Mouse (Mus musculus) neural tube, embryonic 12.5 days (tissue): ENCODE measurements around the gene Npff. TPM values are rescaled to one million over a fixed set of nuclear protein-coding genes. Genes with fewer than 3 reads are reported as not detected.

ENCODE experiments used
- ATAC-seq: fragments of 200-750 bp; cut with Nextera tagmentation; 2 replicates; pipeline ENCODE4 v1.8.0; 2017; ENCODE audit warnings: low read depth, mild to moderate bottlenecking, moderate TSS enrichment, moderate library complexity; ENCODE audit not compliant: low FRiP score
- H3K27ac ChIP-seq: fragments of 300-500 bp; sonication (generic); 2 replicates; pipeline ENCODE4 v1.5.1; 2016
- H3K27me3 ChIP-seq: fragments of 300-500 bp; sonication (generic); replicated peaks from 2 replicates; pipeline ENCODE4 v1.6.1; 2016; ENCODE audit warnings: mild to moderate bottlenecking
- H3K36me3 ChIP-seq: fragments of 300-500 bp; sonication (generic); 2 replicates; pipeline ENCODE4 v1.6.1; 2016; ENCODE audit warnings: mild to moderate bottlenecking
- H3K4me1 ChIP-seq: fragments of 300-500 bp; sonication (generic); 2 replicates; pipeline ENCODE4 v1.6.1; 2016
- H3K4me2 ChIP-seq: fragments of 300-500 bp; sonication (generic); replicated peaks from 2 replicates; pipeline ENCODE4 v1.6.1; 2016; ENCODE audit warnings: mild to moderate bottlenecking
- H3K4me3 ChIP-seq: fragments of 300-500 bp; sonication (generic); 2 replicates; pipeline ENCODE4 v1.5.1; 2016
- H3K9ac ChIP-seq: fragments of 300-500 bp; sonication (generic); 2 replicates; pipeline ENCODE4 v1.6.1; 2016; ENCODE audit warnings: mild to moderate bottlenecking
- H3K9me3 ChIP-seq: fragments of 300-500 bp; sonication (generic); 2 replicates; pipeline ENCODE4 v1.6.1; 2016; ENCODE audit warnings: mild to moderate bottlenecking
- WGBS: fragments of 180-500 bp; shearing (Covaris S2); methylation state at CpG from one replicate; pipeline ENCODE4 v1.1.7; 2016; 5-methylcytosine and 5-hydroxymethylcytosine counted together
- polyA plus RNA-seq: library from polyadenylated mRNA; unstranded; fragments of >200 nt; fragmentation: Nextera tagmentation; extraction: Ambion mirVana; gene quantifications from 2 replicates; pipeline ENCODE4 v1.2.1, GENCODE M21; 2016

Npff gene
- 4.8 and 5.4 TPM in 2 replicates for polyA plus RNA-seq

- Histone ChIP-seq H3K27ac (no peak within 1 kb of the TSS), H3K4me2 (no peak within 1 kb of the TSS), H3K36me3 (peaks cover 49% of the 10 kb centered on the region), H3K27me3 (no peaks in the 10 kb centered on the region), H3K9me3 (no peaks in the 10 kb centered on the region), H3K9ac (no peak within 1 kb of the TSS), H3K4me1 (peaks cover 13% of the 10 kb centered on the region; the same call in 1 of the 2 replicates), H3K4me3 (no peak within 1 kb of the TSS)
- WGBS: 7% methylated on average over 3 of the region's 3 CpGs
- no peak for ATAC-seq
Measured at GRCm38 (mm10) chr15:102524892-102525485, at the start of gene Npff. Npff (minus strand) TSS chr15:102524942.

DNA sequence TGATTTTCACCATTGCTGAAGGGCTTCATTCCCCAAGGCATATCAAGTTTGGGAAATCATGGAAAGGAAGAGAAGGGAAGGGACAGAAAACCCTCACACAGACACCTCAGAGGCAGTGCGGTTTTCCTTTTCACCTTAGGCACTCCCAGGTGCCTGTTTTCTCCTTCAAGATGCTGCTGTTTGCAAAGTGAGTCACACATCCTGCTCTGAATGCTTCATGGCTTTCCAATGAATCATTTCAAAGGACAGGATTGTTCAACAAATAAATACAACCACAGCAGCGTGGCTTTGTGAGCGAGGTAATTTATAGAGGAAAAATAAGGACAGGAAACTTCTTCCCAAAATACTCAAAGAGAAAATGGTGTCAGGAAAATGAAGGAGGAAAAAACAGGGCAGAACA is 47.3 kb upstream of the Npff start:
- WGBS: 81% methylated on average over 3 of the region's 3 CpGs
- peaks cover 3% of the 10 kb centered on the region; the same call in 1 of the 2 replicates for H3K36me3 ChIP-seq
- no peak for ATAC-seq

GRCm38 (mm10) chr15:102567849-102568248 is 43.1 kb upstream of the Npff start:
- Histone ChIP-seq H3K4me1 (no peaks in the 10 kb centered on the region), H3K27me3 (no peaks in the 10 kb centered on the region), H3K4me2 (no peak overlapping the region), H3K4me3 (no peak overlapping the region), H3K9me3 (no peaks in the 10 kb centered on the region), H3K27ac (no peak overlapping the region), H3K36me3 (peaks cover 3% of the 10 kb centered on the region; the same call in 1 of the 2 replicates), H3K9ac (no peak overlapping the region)
- WGBS: 85% methylated on average over 2 of the region's 2 CpGs
- no peak for ATAC-seq

More for the DNA sequence above, 47.3 kb upstream of the Npff start:
- H3K4me1 ChIP-seq: 0 out of 2 replicates have a peak, but pooled peaks cover 3% of the 10 kb centered on the region
- no peak overlapping the region for H3K27ac ChIP-seq
- no peaks in the 10 kb centered on the region for H3K27me3 ChIP-seq
- no peaks in the 10 kb centered on the region for H3K9me3 ChIP-seq
- H3K4me2 ChIP-seq: no peak overlapping the region
- H3K9ac ChIP-seq: no peak overlapping the region
- no peak overlapping the region for H3K4me3 ChIP-seq

GRCm38 (mm10) chr15:102563681-102564080 is 38.9 kb upstream of the Npff start:
- no peak for ATAC-seq
- Histone ChIP-seq H3K27me3 (no peaks in the 10 kb centered on the region), H3K27ac (no peak overlapping the region), H3K36me3 (0 out of 2 replicates have a peak, but pooled peaks cover 3% of the 10 kb centered on the region), H3K4me3 (no peak overlapping the region), H3K4me2 (no peak overlapping the region), H3K9ac (no peak overlapping the region), H3K4me1 (no peaks in the 10 kb centered on the region), H3K9me3 (no peaks in the 10 kb centered on the region)
- WGBS: 67% methylated on average over 5 of the region's 5 CpGs

GRCm38 (mm10) chr15:102563061-102563460 is 38.3 kb upstream of the Npff start:
- Histone ChIP-seq H3K27ac (no peak overlapping the region), H3K36me3 (0 out of 2 replicates have a peak, but pooled peaks cover 3% of the 10 kb centered on the region), H3K27me3 (no peaks in the 10 kb centered on the region), H3K4me3 (no peak overlapping the region), H3K9me3 (no peaks in the 10 kb centered on the region), H3K4me2 (no peak overlapping the region), H3K4me1 (no peaks in the 10 kb centered on the region), H3K9ac (no peak overlapping the region)
- ATAC-seq: no peak
- 82% methylated on average over 3 of the region's 3 CpGs for WGBS

DNA sequence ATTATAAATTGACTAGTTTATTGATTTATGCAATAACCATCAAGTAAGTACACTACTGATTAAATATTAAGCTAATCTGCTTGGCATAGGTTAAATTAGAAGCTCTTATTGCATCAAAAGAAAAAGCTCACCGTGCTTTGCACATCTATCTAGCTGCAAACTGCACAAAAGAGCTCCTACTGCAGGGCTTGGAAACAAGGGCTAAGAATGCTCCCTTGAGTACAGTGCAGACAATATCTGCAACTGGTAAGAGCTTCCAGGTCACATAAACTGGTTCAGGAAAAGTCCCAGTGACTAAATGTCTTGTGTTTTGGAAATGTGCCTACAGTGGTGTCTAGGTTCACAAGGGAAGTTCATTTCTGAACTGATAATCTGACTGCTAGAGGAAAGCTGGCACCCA is 37.7 kb upstream of the Npff start:
- Histone ChIP-seq H3K36me3 (0 out of 2 replicates have a peak, but pooled peaks cover 3% of the 10 kb centered on the region), H3K9ac (no peak overlapping the region), H3K4me3 (no peak overlapping the region), H3K4me1 (no peaks in the 10 kb centered on the region), H3K9me3 (no peaks in the 10 kb centered on the region), H3K27me3 (no peaks in the 10 kb centered on the region), H3K27ac (no peak overlapping the region), H3K4me2 (no peak overlapping the region)
- WGBS: 89% methylated on average over 1 of the region's 1 CpGs
- ATAC-seq: no peak

DNA sequence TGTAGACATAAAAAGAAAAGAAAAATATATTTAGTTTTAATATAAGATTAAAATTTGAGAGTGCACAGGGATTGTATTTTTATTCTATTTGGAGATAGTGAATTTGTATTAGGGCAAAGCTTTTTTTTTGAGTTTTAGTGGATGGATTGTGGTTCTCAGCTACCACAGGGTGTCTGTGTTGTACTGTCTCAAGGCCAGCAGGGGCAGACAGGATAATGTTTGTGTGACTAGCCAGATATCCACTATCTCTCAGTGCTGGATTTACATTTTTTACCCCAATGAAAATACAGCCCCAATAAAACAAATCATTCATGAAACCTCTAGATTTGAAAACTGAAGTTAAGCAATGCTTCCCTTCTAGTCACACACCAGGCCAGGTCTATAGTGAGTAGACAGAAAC is 32.8 kb upstream of the Npff start:
- Histone ChIP-seq H3K27me3 (no peaks in the 10 kb centered on the region), H3K4me2 (no peak overlapping the region), H3K9me3 (no peaks in the 10 kb centered on the region), H3K36me3 (peaks cover 26% of the 10 kb centered on the region), H3K9ac (no peak overlapping the region), H3K4me1 (no peaks in the 10 kb centered on the region), H3K27ac (no peak overlapping the region), H3K4me3 (no peak overlapping the region)
- no peak for ATAC-seq

GRCm38 (mm10) chr15:102555581-102555980 is 30.8 kb upstream of the Npff start:
- Histone ChIP-seq H3K4me1 (no peaks in the 10 kb centered on the region), H3K36me3 (peaks cover 36% of the 10 kb centered on the region), H3K9me3 (no peaks in the 10 kb centered on the region), H3K4me2 (no peak overlapping the region), H3K4me3 (no peak overlapping the region), H3K9ac (no peak overlapping the region), H3K27me3 (no peaks in the 10 kb centered on the region), H3K27ac (no peak overlapping the region)
- ATAC-seq: no peak
- WGBS: 93% methylated on average over 1 of the region's 1 CpGs

DNA sequence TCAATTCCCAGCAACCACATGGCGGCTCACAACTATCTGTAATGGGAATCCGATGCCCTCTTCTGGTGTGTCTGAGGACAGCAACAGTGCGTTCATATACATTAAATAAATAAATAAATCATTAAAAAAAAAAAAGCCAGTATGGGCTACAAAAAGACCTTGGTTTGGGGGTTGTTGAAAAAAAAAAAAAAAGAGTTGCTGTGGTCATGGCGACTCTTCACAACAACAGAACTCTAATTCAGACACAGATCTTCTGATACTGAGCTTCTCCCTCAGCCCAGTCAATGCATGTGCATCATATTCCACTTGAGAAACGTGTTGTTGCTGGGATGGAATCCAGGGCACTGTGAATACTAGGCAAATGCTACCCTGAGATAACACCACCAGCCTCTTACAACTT is 27.9 kb upstream of the Npff start:
- no peak overlapping the region for H3K27ac ChIP-seq
- 98% methylated on average over 5 of the region's 5 CpGs for WGBS
- H3K4me1 ChIP-seq: no peaks in the 10 kb centered on the region
- H3K27me3 ChIP-seq: no peaks in the 10 kb centered on the region
- no peak overlapping the region for H3K4me3 ChIP-seq
- peaks cover 38% of the 10 kb centered on the region for H3K36me3 ChIP-seq
- H3K4me2 ChIP-seq: no peak overlapping the region
- H3K9me3 ChIP-seq: no peaks in the 10 kb centered on the region
- ATAC-seq: no peak
- no peak overlapping the region for H3K9ac ChIP-seq

GRCm38 (mm10) chr15:102547478-102547877 is 22.7 kb upstream of the Npff start:
- H3K4me2 ChIP-seq: no peak overlapping the region
- H3K9me3 ChIP-seq: no peaks in the 10 kb centered on the region
- no peak overlapping the region for H3K27ac ChIP-seq
- 89% methylated on average over 3 of the region's 3 CpGs for WGBS
- H3K4me3 ChIP-seq: no peak overlapping the region
- ATAC-seq: no peak
- H3K36me3 ChIP-seq: peaks cover 32% of the 10 kb centered on the region
- no peak overlapping the region for H3K9ac ChIP-seq
- H3K4me1 ChIP-seq: no peaks in the 10 kb centered on the region
- no peaks in the 10 kb centered on the region for H3K27me3 ChIP-seq

- Histone ChIP-seq H3K27ac (no peak overlapping the region), H3K9me3 (no peaks in the 10 kb centered on the region), H3K4me3 (no peak overlapping the region), H3K4me1 (no peaks in the 10 kb centered on the region), H3K9ac (no peak overlapping the region), H3K27me3 (no peaks in the 10 kb centered on the region), H3K36me3 (peaks cover 31% of the 10 kb centered on the region), H3K4me2 (no peak overlapping the region)
- WGBS: 84% methylated on average over 3 of the region's 3 CpGs
- no peak for ATAC-seq
Measured at GRCm38 (mm10) chr15:102546677-102547427, 22.1 kb upstream of the Npff start.

- Histone ChIP-seq H3K4me1 (no peaks in the 10 kb centered on the region), H3K27me3 (no peaks in the 10 kb centered on the region), H3K9me3 (no peaks in the 10 kb centered on the region), H3K27ac (no peak overlapping the region), H3K4me2 (no peak overlapping the region), H3K36me3 (peaks cover 29% of the 10 kb centered on the region), H3K4me3 (no peak overlapping the region), H3K9ac (no peak overlapping the region)
- 92% methylated on average over 3 of the region's 3 CpGs for WGBS
- no peak for ATAC-seq
Measured at GRCm38 (mm10) chr15:102546246-102546645, 21.5 kb upstream of the Npff start.
